Mouse (Mus musculus) erythroblast, embryonic 14.5 days (primary cell): ENCODE measurements around the gene Otos.

ENCODE experiments used
- GATA1 ChIP-seq: IDR thresholded peaks from 2 replicates; pipeline ENCODE4 v1.6.1; 2012; ENCODE audit warnings: low read length, inconsistent platforms, mixed read lengths
- TAL1 ChIP-seq: IDR thresholded peaks from 3 replicates; pipeline ENCODE4 v1.6.1; 2012; ENCODE audit warnings: low read length, inconsistent platforms, mixed read lengths

- TF ChIP-seq GATA1 (no peak), TAL1 (no peak)
Observed at GRCm38 (mm10) chr1:92695751-92696150, 47.1 kb upstream of the Otos start.
